Mouse (Mus musculus) heart, postnatal 0 days (tissue): ENCODE measurements at regions not wholly inside any gene's neighbourhood (a gene's known extent, or its start where the extent isn't known, plus 50 kb on each side); places are given as distances from the start of the nearest gene placed in this dataset.
A peak's percentile ranks its signal among the peaks of the same experiment; 100 is the strongest.

Source experiments
- ATAC-seq: fragments of 200-750 bp; cut with Nextera tagmentation; 2 replicates; pipeline ENCODE4 v1.8.0; 2017; ENCODE audit warnings: low read depth, moderate number of reproducible peaks, moderate library complexity; ENCODE audit not compliant: insufficient read depth
- DNase-seq: peaks from one replicate; pipeline ENCODE4 v3.0.0-alpha.2; 2016; ENCODE audit warnings: low spot score
- H3K27ac ChIP-seq: fragments of 300-500 bp; sonication (generic); 2 replicates; pipeline ENCODE4 v1.5.1; 2014; ENCODE audit warnings: low read depth, mild to moderate bottlenecking
- H3K27me3 ChIP-seq: fragments of 300-500 bp; sonication (generic); 2 replicates; pipeline ENCODE4 v1.6.1; 2014; ENCODE audit warnings: low read length, mixed read lengths; ENCODE audit not compliant: control insufficient read depth, insufficient read depth
- H3K36me3 ChIP-seq: fragments of 300-500 bp; sonication (generic); replicated peaks from 2 replicates; pipeline ENCODE4 v1.6.1; 2014; ENCODE audit warnings: low read length, mixed read lengths; ENCODE audit not compliant: control insufficient read depth, insufficient read depth
- H3K4me1 ChIP-seq: fragments of 300-500 bp; sonication (generic); 2 replicates; pipeline ENCODE4 v1.6.1; 2014; ENCODE audit warnings: antibody characterized with exemption; ENCODE audit not compliant: control insufficient read depth, insufficient read depth
- H3K4me2 ChIP-seq: fragments of 300-500 bp; sonication (generic); 2 replicates; pipeline ENCODE4 v1.6.1; 2014; ENCODE audit warnings: low read depth, mild to moderate bottlenecking, low read length, moderate library complexity
- H3K4me3 ChIP-seq: fragments of 300-500 bp; sonication (generic); 2 replicates; pipeline ENCODE4 v1.5.1; 2014; ENCODE audit warnings: low read depth, low read length
- H3K9ac ChIP-seq: fragments of 300-500 bp; sonication (generic); replicated peaks from 2 replicates; pipeline ENCODE4 v1.6.1; 2014; ENCODE audit warnings: low read depth, low read length, mixed read lengths
- H3K9me3 ChIP-seq: fragments of 300-500 bp; sonication (generic); replicated peaks from 2 replicates; pipeline ENCODE4 v1.6.1; 2016; ENCODE audit warnings: low read length; ENCODE audit not compliant: control insufficient read depth
- CTCF ChIP-seq: IDR thresholded peaks from 2 replicates; pipeline ENCODE4 v1.5.1; 2016; ENCODE audit warnings: antibody characterized with exemption, control low read depth, low read depth
- EP300 ChIP-seq: IDR thresholded peaks from 2 replicates; pipeline ENCODE4 v1.6.1; 2016; ENCODE audit warnings: antibody characterized with exemption, low read depth
- WGBS: fragments of 180-500 bp; shearing (Covaris S2); extraction: QIAGEN DNeasy Blood & Tissue Kit; methylation state at CpG from one replicate; pipeline ENCODE4 v1.1.7; 2014; 5-methylcytosine and 5-hydroxymethylcytosine counted together

DNA sequence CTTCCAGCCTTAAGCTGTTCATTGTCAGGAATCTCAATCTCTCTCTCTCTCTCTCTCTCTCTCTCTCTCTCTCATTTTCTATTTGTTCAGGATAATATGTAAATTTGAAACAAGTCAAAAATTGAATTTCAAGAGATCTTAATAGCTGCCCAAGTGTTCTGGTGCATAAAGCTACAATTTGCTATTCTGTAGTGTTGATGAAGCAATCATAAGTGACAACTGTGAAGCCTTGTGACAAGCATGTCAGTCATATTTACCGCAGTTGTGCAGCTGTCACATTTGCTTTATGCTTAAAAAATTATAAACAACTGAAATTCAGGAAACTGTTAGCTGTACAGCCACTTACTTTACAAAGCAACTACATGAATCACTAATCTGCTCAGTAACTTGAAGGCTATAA, 208.6 kb upstream of the Hey2 start:
- Histone ChIP-seq H3K4me3 (no peak overlapping the region), H3K9ac (no peak overlapping the region), H3K27ac (no peak overlapping the region), H3K27me3 (no peaks in the 10 kb centered on the region), H3K4me2 (no peak overlapping the region), H3K9me3 (no peaks in the 10 kb centered on the region), H3K4me1 (peaks cover 7% of the 10 kb centered on the region; the same call in 1 of the 2 replicates), H3K36me3 (no peaks in the 10 kb centered on the region)
- TF ChIP-seq EP300, result no peak
- no peak for TF ChIP-seq CTCF
- DNase-seq (no peak), ATAC-seq (no peak)
- 88% methylated on average over 1 of the region's 1 CpGs for WGBS

DNA sequence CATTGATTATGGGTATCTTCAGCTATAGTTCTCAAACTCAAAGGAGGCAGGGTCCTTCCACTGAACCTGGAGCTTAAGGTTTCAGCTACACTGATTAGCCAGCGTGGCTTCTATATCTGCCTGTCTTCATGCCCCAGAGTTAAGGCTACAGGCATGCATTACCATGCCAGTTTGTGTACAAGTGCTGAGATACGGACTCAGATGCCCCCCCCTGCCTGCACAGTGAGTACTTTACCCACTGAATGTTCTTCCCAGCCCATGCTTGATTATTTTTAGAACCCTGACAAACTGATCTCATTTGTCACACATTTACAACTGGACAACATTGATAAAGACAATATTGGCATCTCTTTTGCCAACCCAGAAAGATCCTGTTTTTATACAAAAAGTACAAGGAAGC, 206.8 kb upstream of the Hey2 start:
- H3K27ac ChIP-seq, result no peak overlapping the region
- H3K4me2 ChIP-seq, result no peak overlapping the region
- no peak overlapping the region for H3K9ac ChIP-seq
- no peak for TF ChIP-seq EP300
- TF ChIP-seq CTCF, result no peak
- ATAC-seq, result peak; percentile 51; the same call in 1 of the 2 replicates
- no peaks in the 10 kb centered on the region for H3K27me3 ChIP-seq
- no peak overlapping the region for H3K4me3 ChIP-seq
- peaks cover 7% of the 10 kb centered on the region; the same call in 1 of the 2 replicates for H3K4me1 ChIP-seq
- peak; percentile 14 for DNase-seq
- WGBS, result 36% methylated on average over 2 of the region's 2 CpGs
- no peaks in the 10 kb centered on the region for H3K36me3 ChIP-seq
- H3K9me3 ChIP-seq, result no peaks in the 10 kb centered on the region

GRCm38 (mm10) chr10:31035611-31036010, 193.0 kb upstream of the Hey2 start:
- Histone ChIP-seq H3K4me3 (no peak overlapping the region), H3K9ac (no peak overlapping the region), H3K4me2 (no peak overlapping the region), H3K27ac (no peak overlapping the region), H3K9me3 (no peaks in the 10 kb centered on the region), H3K4me1 (peaks cover 3% of the 10 kb centered on the region; the same call in 1 of the 2 replicates), H3K36me3 (no peaks in the 10 kb centered on the region), H3K27me3 (no peaks in the 10 kb centered on the region)
- ATAC-seq, result no peak
- WGBS, result 62% methylated on average over 4 of the region's 4 CpGs
- TF ChIP-seq EP300 (no peak), CTCF (no peak)
- no peak for DNase-seq

DNA sequence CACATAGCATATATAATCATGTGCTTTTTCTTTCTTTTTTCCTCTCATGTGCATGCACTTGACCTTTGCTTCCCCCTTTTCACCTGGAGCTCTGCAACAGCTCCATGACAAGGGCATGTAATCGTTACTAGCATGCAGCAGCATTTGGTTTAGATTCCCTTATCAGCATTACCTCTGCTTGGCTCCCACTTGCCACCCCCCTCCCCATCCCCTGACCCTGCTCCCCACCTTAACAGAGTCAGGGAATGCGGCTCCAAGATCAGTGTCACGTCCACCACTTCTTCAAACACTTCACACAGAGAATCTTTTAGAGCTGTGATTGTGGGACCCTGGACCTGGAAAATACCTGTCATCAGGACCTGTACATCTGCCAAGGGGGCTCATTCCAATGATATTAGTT, 192.2 kb upstream of the Hey2 start:
- H3K4me1 ChIP-seq, result peaks cover 3% of the 10 kb centered on the region; the same call in 1 of the 2 replicates
- H3K4me3 ChIP-seq, result no peak overlapping the region
- no peaks in the 10 kb centered on the region for H3K9me3 ChIP-seq
- ATAC-seq (no peak), DNase-seq (no peak)
- no peak overlapping the region for H3K27ac ChIP-seq
- no peaks in the 10 kb centered on the region for H3K36me3 ChIP-seq
- H3K4me2 ChIP-seq, result no peak overlapping the region
- H3K27me3 ChIP-seq, result no peaks in the 10 kb centered on the region
- no peak overlapping the region for H3K9ac ChIP-seq
- WGBS, result 20% methylated on average over 3 of the region's 3 CpGs
- TF ChIP-seq CTCF (no peak), EP300 (no peak)

GRCm38 (mm10) chr10:31030676-31031075, 188.1 kb upstream of the Hey2 start:
- ATAC-seq, result no peak

DNA sequence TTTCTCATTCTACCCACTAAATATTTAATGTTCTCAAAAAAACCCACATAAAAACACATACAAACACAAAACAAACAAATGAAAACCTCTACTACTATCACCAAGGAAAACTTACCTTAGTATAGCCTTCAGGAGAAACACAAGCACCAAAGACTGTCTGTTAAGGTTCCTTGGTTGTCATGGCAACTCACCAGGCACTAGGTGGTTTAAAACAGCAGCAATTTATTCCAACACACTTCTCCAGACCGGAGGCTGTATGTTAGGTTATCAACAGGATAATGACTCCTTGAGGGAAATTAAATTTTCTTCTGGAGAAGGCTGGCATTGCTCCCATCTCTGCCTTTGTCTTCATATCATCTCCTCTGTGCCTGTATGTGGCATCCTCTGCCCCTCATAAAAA, 183.8 kb upstream of the Hey2 start:
- Histone ChIP-seq H3K4me1 (no peaks in the 10 kb centered on the region), H3K36me3 (no peaks in the 10 kb centered on the region), H3K4me2 (no peak overlapping the region), H3K27ac (no peak overlapping the region), H3K9ac (no peak overlapping the region), H3K27me3 (no peaks in the 10 kb centered on the region), H3K4me3 (no peak overlapping the region), H3K9me3 (no peaks in the 10 kb centered on the region)
- no peak for DNase-seq
- ATAC-seq, result no peak
- WGBS, result 53% methylated on average over 1 of the region's 1 CpGs
- TF ChIP-seq EP300, result no peak
- no peak for TF ChIP-seq CTCF

More at GRCm38 (mm10) chr10:31030676-31031075, 188.1 kb upstream of the Hey2 start:
- H3K27me3 ChIP-seq, result no peaks in the 10 kb centered on the region
- WGBS, result 81% methylated on average over 2 of the region's 2 CpGs
- H3K4me2 ChIP-seq, result no peak overlapping the region
- H3K27ac ChIP-seq, result no peak overlapping the region
- no peaks in the 10 kb centered on the region for H3K36me3 ChIP-seq
- DNase-seq, result no peak
- H3K4me1 ChIP-seq, result peaks cover 3% of the 10 kb centered on the region; the same call in 1 of the 2 replicates
- H3K4me3 ChIP-seq, result no peak overlapping the region
- H3K9ac ChIP-seq, result no peak overlapping the region
- no peaks in the 10 kb centered on the region for H3K9me3 ChIP-seq
- TF ChIP-seq CTCF (no peak), EP300 (no peak)
